Mouse (Mus musculus): ENCODE data around the gene Ssr1.

Gene Ssr1

DNA sequence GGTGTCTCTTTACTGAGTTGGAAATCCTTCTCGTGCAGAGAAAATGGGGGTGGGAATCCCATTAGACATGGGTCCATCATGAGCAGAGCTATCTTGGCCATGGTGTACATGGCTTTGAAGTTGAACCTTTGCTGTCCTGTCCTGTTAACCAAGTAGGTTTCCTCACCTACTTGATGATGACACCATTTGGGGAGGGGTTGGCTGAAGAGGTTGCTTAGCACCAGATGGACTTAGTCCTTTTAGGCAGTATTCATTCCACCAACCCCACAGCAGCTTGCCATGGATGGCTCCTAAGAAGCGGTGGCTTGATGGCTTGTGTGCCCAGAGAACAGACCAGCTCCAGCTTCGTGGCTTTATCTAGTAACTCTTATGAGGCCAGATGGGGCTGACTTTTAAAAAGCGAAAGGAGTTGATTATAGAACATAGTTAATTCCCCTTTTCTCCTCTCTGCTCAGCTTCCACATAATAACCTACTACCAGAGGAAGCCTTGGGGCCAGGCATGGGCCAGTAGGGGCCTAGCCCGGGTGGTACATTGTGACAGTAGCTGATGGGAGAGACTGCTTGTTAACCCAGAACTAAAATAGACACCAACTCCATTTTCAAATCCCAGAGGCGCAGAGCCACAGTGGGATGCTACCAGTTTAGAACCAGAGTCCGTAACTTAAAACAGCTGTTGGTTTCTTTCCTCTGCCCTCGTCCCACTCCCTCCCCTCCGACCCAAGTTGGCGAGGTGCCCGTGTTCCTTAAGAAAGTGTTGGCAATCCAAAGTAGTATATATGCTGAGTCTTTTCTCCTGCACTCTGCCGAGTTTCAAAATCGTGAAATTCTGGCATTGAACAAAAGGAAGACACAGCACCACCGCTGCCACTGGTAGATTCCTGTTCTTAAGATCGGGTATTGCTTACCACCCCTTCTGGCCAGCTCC is 75.4 kb downstream of the Ssr1 start:
- DNase-seq (ENCODE audit: low spot score in 2 of 2), result no peak
